Mouse (Mus musculus) midbrain, embryonic 16.5 days (tissue): ENCODE results near the gene Zfp87. TPM values are rescaled to one million over a fixed set of nuclear protein-coding genes. Genes with fewer than 3 reads are reported as not detected.

Source experiments
- ATAC-seq: fragments of 200-750 bp; cut with Nextera tagmentation; 2 replicates; pipeline ENCODE4 v1.8.0; 2017; ENCODE audit warnings: moderate TSS enrichment
- H3K27ac ChIP-seq: fragments of 300-500 bp; sonication (generic); 2 replicates; pipeline ENCODE4 v1.5.1; 2014; ENCODE audit warnings: mild to moderate bottlenecking, low read length, mixed read lengths
- H3K27me3 ChIP-seq: fragments of 300-500 bp; sonication (generic); 2 replicates; pipeline ENCODE4 v1.6.1; 2014; ENCODE audit warnings: low read depth, low read length, mixed read lengths; ENCODE audit not compliant: control insufficient read depth, insufficient read depth
- H3K36me3 ChIP-seq: fragments of 300-500 bp; sonication (generic); 2 replicates; pipeline ENCODE4 v1.6.1; 2014; ENCODE audit warnings: mild to moderate bottlenecking, low read length, moderate library complexity, mixed read lengths; ENCODE audit not compliant: control insufficient read depth, insufficient read depth
- H3K4me1 ChIP-seq: fragments of 300-500 bp; sonication (generic); 2 replicates; pipeline ENCODE4 v1.6.1; 2014; ENCODE audit warnings: mild to moderate bottlenecking, low read length, mixed read lengths; ENCODE audit not compliant: control insufficient read depth, insufficient read depth
- H3K4me2 ChIP-seq: fragments of 300-500 bp; sonication (generic); 2 replicates; pipeline ENCODE4 v1.6.1; 2014; ENCODE audit warnings: mild to moderate bottlenecking, low read length, mixed read lengths
- H3K4me3 ChIP-seq: fragments of 300-500 bp; sonication (generic); 2 replicates; pipeline ENCODE4 v1.5.1; 2014; ENCODE audit warnings: low read depth, mild to moderate bottlenecking, low read length, moderate library complexity, mixed read lengths
- H3K9ac ChIP-seq: fragments of 300-500 bp; sonication (generic); 2 replicates; pipeline ENCODE4 v1.6.1; 2014; ENCODE audit warnings: low read depth, low read length, mixed read lengths
- H3K9me3 ChIP-seq: fragments of 300-500 bp; sonication (generic); replicated peaks from 2 replicates; pipeline ENCODE4 v1.6.1; 2014; ENCODE audit warnings: mild to moderate bottlenecking, low read length, mixed read lengths; ENCODE audit not compliant: control insufficient read depth, poor library complexity, severe bottlenecking
- WGBS: fragments of 180-500 bp; shearing (Covaris S2); extraction: QIAGEN DNeasy Blood & Tissue Kit; methylation state at CpG from one replicate; pipeline ENCODE4 v1.1.7; 2014; 5-methylcytosine and 5-hydroxymethylcytosine counted together
- polyA plus RNA-seq: library from polyadenylated mRNA; unstranded; fragments of >200 nt; fragmentation: Nextera tagmentation; extraction: Ambion mirVana; gene quantifications from 2 replicates; pipeline ENCODE4 v1.2.1, GENCODE M21; 2015

Gene Zfp87
- 35.8 and 38.0 TPM in 2 replicates for polyA plus RNA-seq

GRCm38 (mm10) chr13:67525753-67526410 is at the start of gene Zfp87, which contains the start of gene Gm26965:
Zfp87 (minus strand) TSS chr13:67526177.
Gm26965 (minus strand) TSS chr13:67526151.
- Histone ChIP-seq H3K9ac (peak within 1 kb of the TSS; percentile 81), H3K27ac (peak within 1 kb of the TSS; percentile 61), H3K9me3 (no peaks in the 10 kb centered on the region), H3K36me3 (no peaks in the 10 kb centered on the region), H3K27me3 (no peaks in the 10 kb centered on the region), H3K4me2 (peak within 1 kb of the TSS; percentile 88), H3K4me3 (peak within 1 kb of the TSS; percentile 76), H3K4me1 (peaks cover 25% of the 10 kb centered on the region)
- under 1% methylated on average over 27 of the region's 27 CpGs for WGBS
- ATAC-seq = peak; percentile 99

- H3K36me3 ChIP-seq = no peaks in the 10 kb centered on the region
- H3K4me2 ChIP-seq = no peak overlapping the region
- no peak for ATAC-seq
- no peaks in the 10 kb centered on the region for H3K4me1 ChIP-seq
- no peaks in the 10 kb centered on the region for H3K9me3 ChIP-seq
- no peaks in the 10 kb centered on the region for H3K27me3 ChIP-seq
- H3K27ac ChIP-seq = no peak overlapping the region
- 67% methylated on average over 5 of the region's 5 CpGs for WGBS
- no peak overlapping the region for H3K9ac ChIP-seq
- no peak overlapping the region for H3K4me3 ChIP-seq
Observed at GRCm38 (mm10) chr13:67572591-67573189, 46.7 kb upstream of the Zfp87 start.

- Histone ChIP-seq H3K4me1 (peaks cover 24% of the 10 kb centered on the region), H3K9ac (peak within 1 kb of the TSS; percentile 82), H3K4me2 (peak within 1 kb of the TSS; percentile 79), H3K36me3 (no peaks in the 10 kb centered on the region), H3K9me3 (no peaks in the 10 kb centered on the region), H3K27me3 (no peaks in the 10 kb centered on the region), H3K4me3 (peak within 1 kb of the TSS; percentile 67), H3K27ac (peak within 1 kb of the TSS; percentile 69)
- ATAC-seq = no peak
- 77% methylated on average over 4 of the region's 4 CpGs for WGBS
Observed at GRCm38 (mm10) chr13:67553730-67554129, 27.8 kb upstream of the Zfp87 start, which contains the start of gene Zfp748. Zfp748 (minus strand) TSS chr13:67553830.

DNA sequence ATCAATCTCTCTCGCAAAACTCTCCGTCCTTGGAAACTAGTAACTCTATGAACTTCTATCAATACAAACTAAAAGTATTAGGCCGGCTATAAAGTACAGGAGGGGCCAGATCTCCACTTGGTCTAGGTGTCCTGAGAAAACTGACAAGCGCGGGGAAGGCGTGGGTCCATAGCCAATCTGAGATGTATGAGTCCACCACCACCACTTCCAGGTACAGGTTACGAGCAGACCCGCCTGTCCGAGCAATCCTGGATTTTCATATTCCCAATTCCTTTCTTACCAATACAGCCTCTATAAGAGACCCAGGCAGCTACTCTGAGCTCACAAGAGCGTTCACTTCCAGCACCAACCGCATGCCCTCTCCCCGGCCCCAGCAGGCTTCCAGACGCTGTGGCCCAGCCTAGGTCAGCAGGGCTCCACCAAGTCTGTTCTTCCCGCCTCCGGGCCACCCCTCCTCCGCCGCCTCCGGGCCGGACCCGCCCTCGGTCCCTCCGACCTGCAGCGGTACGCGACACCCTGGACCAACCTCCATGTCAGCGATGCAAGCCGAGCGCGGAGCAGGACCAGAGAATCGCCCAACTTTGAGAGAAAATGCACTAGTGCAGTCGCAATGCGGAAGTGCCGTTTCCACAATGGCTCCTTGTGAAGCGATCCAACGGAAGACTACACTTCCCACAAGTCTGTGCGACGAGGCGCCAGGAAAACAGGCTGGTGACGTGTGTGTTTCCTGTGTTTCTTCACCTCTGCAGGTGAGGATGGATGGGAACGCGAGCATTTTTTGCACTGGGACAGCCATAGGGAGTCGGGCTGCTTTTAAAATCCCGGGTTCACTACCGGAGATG is 26.7 kb upstream of the Zfp87 start:
- peak overlapping the region; percentile 82 for H3K9ac ChIP-seq
- WGBS = under 1% methylated on average over 44 of the region's 44 CpGs
- H3K27me3 ChIP-seq = no peaks in the 10 kb centered on the region
- peak overlapping the region; percentile 79 for H3K4me2 ChIP-seq
- ATAC-seq = peak; percentile 99
- no peaks in the 10 kb centered on the region for H3K36me3 ChIP-seq
- peaks cover 24% of the 10 kb centered on the region for H3K4me1 ChIP-seq
- H3K9me3 ChIP-seq = no peaks in the 10 kb centered on the region
- H3K4me3 ChIP-seq = peak overlapping the region; percentile 67
- peak overlapping the region; percentile 69 for H3K27ac ChIP-seq

DNA sequence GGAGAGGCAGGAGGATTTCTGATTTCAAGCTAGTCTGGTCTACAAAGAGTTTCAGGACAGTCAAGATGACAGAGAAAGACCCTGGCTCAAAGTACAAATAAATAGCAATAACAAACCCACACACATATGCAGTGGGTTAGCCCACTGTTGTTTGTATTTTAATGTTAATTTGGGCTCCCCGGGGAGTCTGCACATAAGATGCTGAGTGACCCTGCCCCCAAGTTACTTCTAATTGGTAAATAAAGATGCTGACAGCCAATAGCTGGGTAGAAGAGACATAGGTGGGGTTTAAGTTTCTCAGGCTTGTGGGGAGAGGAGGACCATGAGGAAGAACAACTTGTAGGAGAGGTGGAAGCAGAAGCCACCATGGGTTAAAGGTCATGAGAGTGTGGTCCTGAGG is 20.0 kb upstream of the Zfp87 start:
- H3K27ac ChIP-seq = no peak overlapping the region
- no peak overlapping the region for H3K4me2 ChIP-seq
- H3K9me3 ChIP-seq = no peaks in the 10 kb centered on the region
- 81% methylated on average over 1 of the region's 1 CpGs for WGBS
- H3K36me3 ChIP-seq = peaks cover 25% of the 10 kb centered on the region
- H3K27me3 ChIP-seq = no peaks in the 10 kb centered on the region
- H3K9ac ChIP-seq = no peak overlapping the region
- H3K4me1 ChIP-seq = peaks cover 5% of the 10 kb centered on the region; the same call in 1 of the 2 replicates
- H3K4me3 ChIP-seq = no peak overlapping the region
- no peak for ATAC-seq

GRCm38 (mm10) chr13:67527049-67527730 is 1.2 kb upstream of the Zfp87 start:
- H3K9ac ChIP-seq = no peak overlapping the region
- 77% methylated on average over 3 of the region's 3 CpGs for WGBS
- no peak overlapping the region for H3K4me3 ChIP-seq
- peaks cover 25% of the 10 kb centered on the region for H3K4me1 ChIP-seq
- no peaks in the 10 kb centered on the region for H3K9me3 ChIP-seq
- no peak for ATAC-seq
- H3K27ac ChIP-seq = no peak overlapping the region
- H3K36me3 ChIP-seq = no peaks in the 10 kb centered on the region
- H3K4me2 ChIP-seq = no peak overlapping the region
- no peaks in the 10 kb centered on the region for H3K27me3 ChIP-seq

- no peak overlapping the region for H3K9ac ChIP-seq
- no peak overlapping the region; the same call in 1 of the 2 replicates for H3K4me3 ChIP-seq
- peak overlapping the region; percentile 84; the same call in 1 of the 2 replicates for H3K4me2 ChIP-seq
- H3K27ac ChIP-seq = no peak overlapping the region
- H3K27me3 ChIP-seq = no peaks in the 10 kb centered on the region
- H3K4me1 ChIP-seq = peaks cover 8% of the 10 kb centered on the region
- ATAC-seq = peak; percentile 40
- no peaks in the 10 kb centered on the region for H3K36me3 ChIP-seq
- 79% methylated on average over 1 of the region's 1 CpGs for WGBS
- H3K9me3 ChIP-seq = no peaks in the 10 kb centered on the region
Observed at GRCm38 (mm10) chr13:67500908-67501307, 25.1 kb downstream of the Zfp87 start.

- H3K9ac ChIP-seq = peak within 1 kb of the TSS; percentile 74
- H3K4me1 ChIP-seq = peaks cover 8% of the 10 kb centered on the region
- 0% methylated on average over 22 of the region's 22 CpGs for WGBS
- peak; percentile 97 for ATAC-seq
- H3K27me3 ChIP-seq = no peaks in the 10 kb centered on the region
- H3K4me3 ChIP-seq = peak within 1 kb of the TSS; percentile 60
- H3K36me3 ChIP-seq = peaks cover 2% of the 10 kb centered on the region; the same call in 1 of the 2 replicates
- no peaks in the 10 kb centered on the region for H3K9me3 ChIP-seq
- peak within 1 kb of the TSS; percentile 84 for H3K4me2 ChIP-seq
- H3K27ac ChIP-seq = 0 out of 2 replicates have a peak within 1 kb of the TSS, but pooled peaks have one; percentile 29
Observed at GRCm38 (mm10) chr13:67500084-67500719, 25.8 kb downstream of the Zfp87 start, which contains the start of gene Zfp58. Zfp58 (minus strand) TSS chr13:67500555.
